Mouse (Mus musculus) T-cell, adult 2 months (primary cell): ENCODE measurements around the gene Itpripl2.

Experiments used
- DNase-seq: peaks from one replicate; pipeline ENCODE4 v3.0.0; 2022; ENCODE audit warnings: low spot score

Gene Itpripl2

DNA sequence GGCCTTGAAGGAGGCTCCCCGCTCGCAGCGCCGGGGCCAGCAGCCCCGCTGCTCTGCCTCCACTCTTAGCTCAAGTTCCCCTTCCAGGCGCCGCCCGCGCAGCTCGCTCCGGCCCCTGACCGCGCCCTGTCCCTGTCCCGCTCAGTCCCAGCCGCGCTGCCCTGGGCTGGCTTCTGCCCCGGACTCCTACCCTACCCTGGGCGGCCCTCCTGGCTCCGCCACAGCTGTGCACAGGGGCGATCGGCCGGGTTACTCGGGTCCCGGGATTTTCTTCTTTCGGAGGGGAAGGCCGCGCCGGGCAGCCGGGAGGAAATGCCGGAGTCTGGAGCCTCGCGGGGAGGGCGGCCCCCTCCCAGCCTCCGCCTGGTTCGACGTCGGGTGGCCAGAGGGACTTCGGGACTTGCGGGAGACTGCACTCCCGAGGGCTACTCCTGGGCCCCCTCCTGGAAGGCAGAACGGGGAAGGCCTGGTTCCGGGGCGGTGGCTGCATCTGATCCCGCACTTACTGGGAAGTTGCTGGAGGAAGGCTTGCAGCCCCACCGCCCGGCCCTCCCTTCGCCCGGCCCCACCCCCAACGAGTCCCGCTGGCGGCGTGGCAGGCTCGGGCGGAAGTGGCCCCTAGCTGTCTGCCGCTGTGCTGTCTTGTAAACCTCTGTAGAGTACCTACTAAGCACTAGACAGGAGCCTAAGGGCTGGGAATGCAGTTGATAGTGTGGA lies at the start of gene Itpripl2:
Gene Itpripl2, minus strand, starts transcription at position 545 of the 717 bp plus-strand sequence.
- DNase-seq: peak; percentile 27

DNA sequence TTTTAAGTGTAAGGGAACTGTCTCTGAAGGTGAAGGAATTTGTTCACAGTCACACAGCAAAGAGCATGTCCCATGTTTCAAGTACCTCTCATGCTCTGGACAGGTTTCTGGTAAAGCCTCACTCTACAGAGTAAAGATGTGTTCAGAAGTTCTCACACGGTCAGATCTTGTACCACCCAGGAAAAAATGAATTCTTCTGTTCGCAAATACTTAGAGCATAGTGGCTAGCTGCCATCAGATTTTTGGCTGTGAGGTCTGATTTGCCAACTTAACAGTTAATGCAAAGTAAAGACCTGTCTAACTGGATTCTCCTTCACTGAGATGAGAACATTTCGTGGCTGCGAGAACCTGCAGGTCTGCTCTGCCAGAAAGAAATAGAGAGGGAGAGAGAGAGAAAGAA lies 43.3 kb upstream of the Itpripl2 start:
- no peak for DNase-seq

DNA sequence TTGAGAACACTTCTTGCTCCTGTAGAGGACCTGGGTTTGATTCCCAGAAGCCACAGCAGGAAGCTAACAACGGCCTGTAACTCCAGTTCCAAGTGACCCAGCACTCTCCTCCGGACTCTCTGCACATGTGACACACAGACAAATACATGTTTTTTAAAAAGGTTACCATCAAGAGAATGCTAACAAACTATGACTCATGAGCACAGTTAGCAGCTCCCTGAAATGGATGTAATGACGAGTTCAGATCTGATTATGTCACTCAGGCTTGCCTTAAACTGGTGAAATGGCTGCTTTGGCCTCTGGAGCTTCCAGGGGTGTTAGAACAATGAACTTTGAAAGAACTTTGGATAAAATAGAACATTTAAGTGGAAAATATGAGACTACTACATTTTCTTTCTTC lies 42.6 kb upstream of the Itpripl2 start:
- DNase-seq: no peak

DNA sequence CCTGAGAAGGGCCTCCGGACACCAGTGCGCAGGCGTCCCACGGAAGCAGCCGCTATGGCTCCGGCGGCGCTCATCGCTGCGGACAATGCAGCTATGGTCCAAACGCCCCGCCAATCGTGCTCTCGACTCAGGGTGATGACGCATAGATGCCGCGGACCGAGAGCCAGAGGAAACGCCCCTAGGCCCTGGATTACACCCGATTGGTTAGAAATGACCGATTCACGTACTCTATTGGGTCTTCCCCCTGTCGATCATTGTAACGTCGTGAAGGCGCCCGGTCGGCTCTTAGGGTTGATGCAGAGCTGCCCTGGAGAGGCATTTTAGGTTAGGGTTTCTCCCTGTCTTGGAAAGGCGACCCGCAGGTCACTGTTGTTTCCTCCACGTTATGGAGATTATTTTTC lies 41.4 kb upstream of the Itpripl2 start, which contains the start of gene Coq7:
Gene Coq7, minus strand, starts transcription at position 179 of the 401 bp plus-strand sequence.
- peak; percentile 94 for DNase-seq

DNA sequence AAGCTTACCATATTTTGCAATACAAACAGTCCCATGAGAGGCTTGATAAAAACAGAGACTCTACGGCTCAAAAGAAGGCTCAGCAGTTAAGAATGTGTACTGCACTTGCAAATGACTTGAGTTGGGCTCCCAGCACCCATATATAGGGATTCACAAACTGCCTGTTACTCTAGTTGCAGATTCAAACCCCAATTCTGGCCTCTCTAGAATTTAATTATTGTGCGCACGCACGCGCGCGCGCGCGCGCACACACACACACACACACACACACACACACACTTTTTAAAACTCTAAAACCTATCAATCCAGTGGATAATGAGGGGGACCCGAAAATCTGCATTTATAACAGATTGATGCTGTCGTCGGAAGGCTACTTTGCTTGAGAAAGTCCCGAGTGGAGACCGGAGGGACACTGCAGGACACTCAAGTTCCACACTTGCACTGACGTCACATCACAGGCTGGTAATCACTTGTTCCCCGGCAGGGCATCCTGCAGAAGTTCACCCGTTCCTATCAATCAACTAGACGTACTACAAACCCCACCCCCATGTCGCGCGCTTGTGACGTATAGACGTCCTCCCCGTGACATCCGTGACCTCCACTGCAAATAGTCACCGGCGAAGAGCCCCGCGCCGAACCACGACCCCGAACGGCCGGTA lies 40.9 kb upstream of the Itpripl2 start:
- peak; percentile 97 for DNase-seq

DNA sequence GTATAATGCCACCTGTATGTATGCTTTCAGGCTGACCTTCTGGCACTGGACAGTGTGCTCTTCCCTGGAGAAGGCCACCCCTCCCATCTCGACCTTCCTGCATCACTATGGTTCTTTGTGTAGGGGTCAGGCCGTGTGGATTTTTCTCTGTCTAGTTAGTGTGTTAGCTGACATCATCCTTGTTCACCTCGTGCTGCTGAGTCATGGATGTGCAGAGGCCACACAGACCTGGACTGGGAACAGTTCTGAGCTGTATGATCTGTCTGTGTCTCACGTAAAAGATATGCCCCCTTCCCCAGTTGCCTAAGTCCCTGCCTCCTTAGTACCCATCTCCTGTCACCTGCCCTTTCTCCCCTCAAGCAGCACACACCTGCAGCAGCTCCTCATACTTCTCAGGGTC lies 35.2 kb upstream of the Itpripl2 start:
- DNase-seq: no peak

DNA sequence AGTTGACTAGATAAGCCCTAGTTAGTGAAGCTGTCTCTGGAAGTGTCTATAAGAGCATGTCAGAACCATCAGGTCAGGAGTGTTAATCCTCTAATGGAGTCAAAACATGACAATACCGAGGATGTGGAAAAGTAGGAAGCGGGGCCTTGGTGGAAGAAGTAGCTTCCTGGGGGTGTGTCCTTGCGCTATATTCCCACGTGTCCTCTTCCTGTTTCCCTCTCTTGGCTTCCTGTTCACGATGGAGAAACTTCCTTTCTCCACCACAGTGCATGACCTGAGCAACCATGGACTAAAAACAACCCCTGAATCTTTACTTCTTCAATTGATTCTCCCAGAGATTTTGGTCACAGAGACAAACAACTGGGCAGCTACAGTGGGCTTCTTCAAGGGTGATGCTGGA lies 30.3 kb upstream of the Itpripl2 start:
- DNase-seq: no peak

DNA sequence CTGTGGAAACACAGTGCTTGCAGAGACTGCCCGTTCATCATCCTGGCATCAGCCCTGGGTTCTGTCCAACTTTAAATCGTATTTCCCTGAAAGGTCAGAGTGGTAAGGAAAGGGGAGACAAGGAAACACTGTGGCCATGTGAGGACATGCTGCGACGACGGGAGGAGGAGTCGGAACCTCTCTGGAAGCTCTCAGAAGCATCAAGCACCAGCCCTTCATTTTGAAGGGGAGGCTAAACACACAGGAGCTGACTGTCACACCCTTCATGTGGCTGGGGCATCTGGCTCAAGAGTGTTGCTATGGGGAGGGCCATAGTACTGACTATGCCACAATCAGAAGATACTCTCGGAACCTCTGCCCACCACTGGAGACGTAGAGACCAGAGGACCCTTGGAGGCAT lies 27.9 kb upstream of the Itpripl2 start:
- no peak for DNase-seq

DNA sequence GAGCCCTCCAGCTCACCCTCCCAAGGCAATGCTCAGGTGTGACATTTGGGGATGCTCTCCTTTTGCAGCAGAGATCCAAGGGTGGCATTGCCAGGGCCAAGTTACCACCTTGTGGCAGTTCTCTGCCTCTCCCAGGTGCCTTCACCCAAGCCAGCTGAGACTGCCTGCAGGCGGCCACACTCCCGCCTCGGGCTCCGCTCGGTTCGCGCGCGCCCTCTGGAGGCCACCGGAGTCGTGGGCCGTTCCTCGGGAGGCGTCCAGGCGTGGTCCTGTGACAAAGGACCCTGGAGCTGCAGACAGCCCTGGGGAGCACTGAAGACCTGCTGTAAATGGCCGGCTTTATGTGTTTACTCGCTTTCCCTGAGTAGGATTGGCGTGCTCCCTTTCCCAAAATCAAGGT lies 26.9 kb upstream of the Itpripl2 start:
- DNase-seq: peak; percentile 66

DNA sequence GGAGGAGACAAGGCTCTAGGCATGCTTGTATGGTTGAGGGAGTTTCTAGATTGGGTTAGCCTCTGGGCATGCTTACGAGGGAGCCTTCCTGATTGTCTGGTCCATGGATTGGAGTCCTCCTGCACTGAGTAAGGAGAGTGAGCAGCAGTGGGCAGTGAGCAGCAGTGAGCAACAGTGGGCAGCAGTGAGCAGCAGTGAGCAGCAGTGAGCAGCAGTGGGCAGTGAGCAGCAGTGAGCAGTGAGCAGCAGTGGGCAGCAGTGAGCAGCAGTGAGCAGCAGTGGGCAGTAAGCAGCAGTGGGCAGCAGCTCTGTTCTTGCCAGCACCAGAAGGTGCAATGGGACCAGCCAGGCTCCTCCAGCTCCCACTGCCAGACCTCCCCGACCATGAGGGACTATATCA lies 26.0 kb upstream of the Itpripl2 start:
- no peak for DNase-seq

DNA sequence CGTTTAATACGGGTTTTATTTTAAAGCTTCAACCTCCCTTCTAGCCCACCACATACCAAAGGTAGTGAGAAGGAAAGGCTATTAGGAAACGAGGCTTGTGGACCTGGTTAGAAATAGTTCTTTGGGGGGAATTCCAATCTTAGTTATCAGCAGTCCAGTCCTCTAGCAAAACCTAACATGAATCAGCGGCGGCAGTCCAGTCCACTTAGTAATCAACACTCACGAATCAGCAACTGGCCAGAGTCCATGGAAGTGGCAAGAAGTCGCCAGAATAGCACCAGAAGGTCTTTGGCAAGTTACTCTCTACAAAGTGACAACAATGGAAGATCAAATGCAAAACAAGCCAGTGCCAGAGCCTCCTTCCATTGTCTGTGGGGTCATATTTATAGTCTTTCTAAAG lies 16.8 kb upstream of the Itpripl2 start:
- DNase-seq: no peak

DNA sequence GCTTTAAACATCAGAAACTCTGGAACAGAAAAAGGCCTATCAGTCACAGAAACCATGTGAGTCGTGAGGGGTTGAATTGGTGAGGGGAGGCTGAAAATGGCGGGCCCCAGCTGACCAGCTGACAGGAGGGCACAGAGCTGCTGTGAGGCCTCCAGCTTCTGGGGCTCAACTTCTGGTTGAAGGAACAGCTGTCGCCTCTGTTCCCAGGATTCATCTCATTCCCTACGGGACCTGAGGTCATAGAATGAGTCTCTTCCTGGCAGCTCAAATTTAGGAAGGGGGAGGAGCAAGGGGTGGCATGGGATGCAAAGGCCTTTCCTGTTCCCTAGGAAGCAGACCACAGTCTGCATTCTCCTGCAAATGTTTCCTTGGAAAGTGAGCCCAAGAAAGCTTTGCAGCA lies 12.1 kb upstream of the Itpripl2 start:
- no peak for DNase-seq

DNA sequence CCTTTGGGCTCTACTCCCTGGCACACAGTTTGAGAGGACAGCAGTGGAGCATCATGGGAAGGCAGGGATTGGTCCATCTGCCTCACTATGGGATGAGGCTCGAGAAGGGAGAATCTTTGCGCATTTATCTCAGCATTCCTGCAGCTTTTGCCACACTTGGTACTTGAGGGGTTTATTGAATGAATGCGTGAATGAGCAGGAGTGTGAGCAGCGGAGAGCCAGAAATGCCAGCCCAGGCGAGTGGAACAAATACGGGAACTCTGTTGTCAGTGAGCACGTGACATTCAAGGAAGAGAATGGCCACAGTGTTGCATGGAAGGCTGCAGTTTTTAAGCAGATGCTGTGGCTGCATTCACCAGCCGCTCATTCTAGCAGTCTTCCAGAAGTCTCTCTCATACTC lies 10.6 kb upstream of the Itpripl2 start:
- no peak for DNase-seq

DNA sequence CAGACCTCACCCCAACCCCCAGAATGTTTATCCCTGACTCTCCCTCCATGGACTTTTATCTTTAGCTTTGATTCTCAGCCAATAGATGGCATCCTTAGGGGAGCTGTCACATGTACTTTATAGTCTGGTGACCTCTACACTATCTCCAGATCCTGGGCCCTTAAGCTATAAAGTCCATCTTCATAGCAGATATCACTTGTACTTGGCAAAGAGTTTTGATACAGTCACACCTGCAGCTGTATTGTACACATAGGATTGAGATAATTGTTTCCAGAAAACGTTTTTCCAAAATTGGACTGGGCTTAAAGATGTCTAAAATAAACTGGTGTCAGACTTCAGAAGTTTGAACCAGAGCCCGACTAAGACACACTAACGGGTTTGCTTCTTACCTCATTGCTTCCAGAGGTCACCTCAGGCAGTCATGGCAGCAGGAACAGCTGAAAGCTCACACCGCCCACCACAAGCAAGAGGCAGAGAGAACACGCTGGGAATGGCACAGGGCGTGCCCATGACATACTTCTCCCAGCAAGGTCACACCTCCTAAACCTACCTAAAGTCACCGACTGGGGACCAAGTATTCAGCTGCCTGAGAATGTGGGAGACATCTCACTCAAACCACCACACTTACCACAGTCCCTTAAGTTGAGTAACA lies 8.1 kb upstream of the Itpripl2 start:
- DNase-seq: no peak

DNA sequence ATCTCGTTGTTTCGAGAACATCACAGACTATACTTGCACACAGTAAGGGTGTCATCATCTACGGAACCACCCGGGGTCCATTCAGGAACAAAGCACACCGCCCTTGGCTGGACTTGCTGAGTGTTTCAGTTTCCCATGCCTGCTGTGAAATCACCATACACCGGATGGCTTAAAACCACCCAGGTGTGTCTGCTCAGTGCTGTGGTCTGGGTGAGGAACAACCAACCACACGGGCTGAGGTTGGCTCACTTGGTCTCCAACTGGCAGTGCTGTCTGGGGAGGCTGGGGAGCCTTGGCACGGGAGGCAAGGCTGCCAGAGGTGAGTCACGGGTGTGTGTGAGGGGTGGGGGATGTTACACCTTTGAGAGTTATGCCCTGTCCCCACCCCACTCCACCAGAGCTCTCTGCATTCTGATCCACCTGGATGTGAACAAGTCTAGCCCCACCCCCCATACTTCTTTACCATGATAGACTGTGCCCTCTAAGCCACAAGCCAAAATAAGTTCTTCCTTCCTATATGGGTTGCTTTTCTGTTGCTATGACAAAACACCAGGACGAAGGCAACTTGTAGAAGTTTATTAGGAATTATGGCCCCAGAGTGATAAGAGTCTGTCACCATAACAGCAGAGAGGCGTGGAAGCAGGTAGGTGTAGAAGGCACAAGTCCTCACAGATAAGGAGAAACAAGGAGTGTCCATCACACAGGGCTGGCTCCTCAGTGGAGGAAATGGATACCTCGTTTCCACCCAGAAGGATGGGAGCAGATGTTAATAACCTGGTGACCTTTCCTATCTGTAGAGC lies 7.4 kb upstream of the Itpripl2 start:
- no peak for DNase-seq

DNA sequence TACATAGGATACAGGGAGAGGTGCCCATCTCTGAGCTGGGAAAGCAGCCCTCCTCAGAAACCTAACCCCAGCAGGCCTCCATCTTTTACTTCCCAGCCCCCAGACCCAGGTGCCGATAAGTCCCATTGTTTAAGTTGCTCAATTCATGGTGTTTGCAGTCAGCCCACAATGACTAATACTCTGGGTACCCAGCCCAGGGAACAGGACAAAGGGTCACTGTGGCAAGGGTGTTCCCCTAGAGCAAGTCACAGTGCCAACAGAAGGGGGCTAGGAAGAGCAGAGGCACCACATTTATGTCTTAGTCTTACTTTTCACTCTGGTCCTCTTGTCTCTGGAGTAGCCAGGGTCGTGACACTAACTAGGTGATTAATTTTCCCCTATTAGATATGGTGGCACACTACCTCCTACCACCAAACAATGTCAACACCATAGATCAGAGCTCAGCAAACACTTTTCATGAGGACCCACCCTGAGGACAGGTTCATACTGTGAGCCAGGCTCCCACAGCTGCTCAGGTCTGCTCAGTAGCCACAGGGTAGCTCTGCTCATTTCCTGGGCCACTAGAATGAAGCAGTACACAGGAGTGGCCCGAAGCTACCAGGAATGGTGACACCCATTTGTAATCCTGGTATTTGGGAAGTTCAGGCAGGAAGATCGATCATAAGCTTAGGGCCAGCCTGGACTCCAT lies 3.3 kb upstream of the Itpripl2 start:
- DNase-seq: no peak

DNA sequence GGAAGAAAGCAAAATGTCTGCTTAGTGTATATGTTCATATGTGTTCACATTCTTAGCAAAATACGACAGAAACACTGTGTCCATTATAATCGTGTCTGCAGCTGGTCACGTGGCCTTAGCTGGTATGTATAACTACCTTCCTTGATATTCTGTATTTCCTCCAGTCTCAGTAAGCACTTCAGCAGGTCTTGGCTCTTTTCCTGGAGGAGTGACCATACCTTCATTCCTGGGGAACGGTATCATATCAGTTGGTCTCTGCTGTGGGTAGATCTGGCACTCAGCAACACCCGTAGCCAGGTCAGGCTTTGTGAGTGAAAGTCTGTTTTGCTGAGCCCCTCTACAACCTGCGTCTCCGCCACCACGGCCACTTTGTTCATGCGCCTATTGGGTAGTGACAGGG lies 2.1 kb upstream of the Itpripl2 start:
- DNase-seq: no peak

DNA sequence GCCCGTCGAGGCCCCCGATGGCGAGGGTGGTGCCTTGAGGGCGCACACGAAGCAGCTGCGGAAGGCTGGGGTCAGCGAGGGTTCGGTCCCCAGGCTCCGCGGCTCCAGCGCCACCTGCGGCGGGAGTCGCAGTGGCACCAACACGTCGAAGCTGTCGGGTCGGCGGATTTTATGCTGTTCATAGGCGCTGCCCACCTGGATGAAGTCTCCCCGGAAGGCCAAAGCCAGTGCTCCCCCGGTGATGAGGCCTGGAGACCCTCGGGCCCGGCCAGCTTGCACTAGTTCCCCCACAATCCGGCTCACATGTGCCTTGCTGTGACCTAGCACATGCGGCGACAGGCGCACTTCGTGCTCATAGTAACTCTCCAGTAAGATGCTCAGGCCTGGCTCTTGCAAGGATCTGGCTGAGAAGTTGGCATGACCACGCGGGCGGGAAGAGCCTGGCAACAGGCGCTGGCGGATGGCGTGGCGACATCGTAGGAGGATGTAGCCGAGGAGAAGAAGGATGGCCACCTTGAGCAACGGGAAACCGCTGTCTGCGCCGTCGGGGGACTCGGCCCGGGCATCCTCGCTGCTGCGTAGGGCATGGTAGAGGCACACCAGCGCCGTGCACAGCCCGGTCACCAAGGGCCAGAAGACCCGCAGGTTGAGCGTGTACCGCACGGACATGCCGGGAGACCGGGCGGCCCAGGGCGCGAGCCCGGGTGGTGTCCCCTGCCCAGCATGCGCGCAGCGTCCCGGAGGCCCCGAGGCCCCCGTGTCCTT lies 927 bp downstream of the Itpripl2 start:
- DNase-seq: no peak

DNA sequence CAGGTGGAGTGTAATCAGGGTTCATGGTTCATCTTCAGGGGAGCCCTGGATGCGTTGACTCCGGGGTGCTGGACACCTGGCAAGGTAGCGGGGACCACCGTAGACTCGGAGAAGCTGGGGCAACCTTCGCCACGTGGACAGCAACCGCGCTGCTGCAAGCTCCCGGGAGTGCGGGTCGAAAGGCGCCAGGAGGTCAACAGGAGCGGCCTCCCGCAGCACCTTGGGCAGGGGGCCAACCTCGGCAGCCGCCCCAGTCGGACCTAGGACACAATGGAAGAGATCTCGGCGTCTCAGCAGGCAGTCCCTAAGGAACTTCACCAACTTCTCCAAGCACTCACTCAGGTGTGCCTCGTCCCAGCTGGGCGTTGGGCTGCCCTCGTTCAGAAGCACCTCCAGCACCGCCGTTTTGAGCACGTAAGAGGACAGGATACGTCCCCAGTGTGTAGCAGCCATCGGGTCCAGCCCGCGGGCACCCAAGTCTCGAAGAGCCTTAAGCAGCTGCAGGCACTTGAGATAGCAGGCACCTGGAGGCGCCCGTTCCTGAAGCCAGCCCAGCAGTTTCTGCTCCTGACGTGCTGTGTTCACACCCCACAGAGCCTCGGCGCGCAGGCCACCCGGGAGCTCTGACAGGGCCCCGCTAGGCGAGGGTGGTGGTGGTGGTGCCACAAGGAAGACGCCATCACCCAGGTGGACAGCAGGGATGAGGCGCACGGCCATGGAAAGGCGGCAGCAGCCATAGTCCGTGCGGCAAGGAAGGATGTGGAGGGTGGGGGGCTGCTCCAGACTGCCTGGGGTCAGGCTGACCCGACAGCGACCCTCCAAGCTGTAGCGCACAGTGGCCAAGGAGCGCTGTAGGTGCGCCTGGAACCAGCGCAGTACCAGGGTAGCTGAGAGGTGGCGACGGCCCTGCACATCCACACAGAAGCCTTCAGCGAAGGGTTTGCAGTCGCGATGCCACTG lies 1.8 kb downstream of the Itpripl2 start:
- DNase-seq: no peak
